Mouse (Mus musculus) E14TG2a.4 (cell line): Measurements from ENCODE around the gene Iqcf3.

Source experiments
- H3K27me3 ChIP-seq: 2 replicates; pipeline ENCODE4 v1.6.1; 2014; ENCODE audit warnings: low read length, control low read depth; ENCODE audit not compliant: insufficient read depth
- H3K36me3 ChIP-seq: 2 replicates; pipeline ENCODE4 v1.6.1; 2014; ENCODE audit warnings: low read length, control low read depth; ENCODE audit not compliant: insufficient read depth
- H3K4me1 ChIP-seq: replicated peaks from 2 replicates; pipeline ENCODE4 v1.6.1; 2014; ENCODE audit warnings: low read depth, low read length, control low read depth
- H3K4me3 ChIP-seq: replicated peaks from 2 replicates; pipeline ENCODE4 v1.5.1; 2014; ENCODE audit warnings: mild to moderate bottlenecking, low read length
- H3K9me3 ChIP-seq: 2 replicates; pipeline ENCODE4 v1.6.1; 2014; ENCODE audit warnings: low read length, control low read depth
- CTCF ChIP-seq: conservative IDR thresholded peaks from 2 replicates; pipeline ENCODE4 v1.5.1; 2014; ENCODE audit warnings: low read length
- NANOG ChIP-seq: IDR thresholded peaks from 2 replicates; pipeline ENCODE4 v1.6.1; 2014; ENCODE audit warnings: borderline replicate concordance, low read length, mixed read lengths
- POU5F1 ChIP-seq: IDR thresholded peaks from 2 replicates; pipeline ENCODE4 v1.6.1; 2014; ENCODE audit warnings: low read length, borderline replicate concordance

The Iqcf3 gene

DNA sequence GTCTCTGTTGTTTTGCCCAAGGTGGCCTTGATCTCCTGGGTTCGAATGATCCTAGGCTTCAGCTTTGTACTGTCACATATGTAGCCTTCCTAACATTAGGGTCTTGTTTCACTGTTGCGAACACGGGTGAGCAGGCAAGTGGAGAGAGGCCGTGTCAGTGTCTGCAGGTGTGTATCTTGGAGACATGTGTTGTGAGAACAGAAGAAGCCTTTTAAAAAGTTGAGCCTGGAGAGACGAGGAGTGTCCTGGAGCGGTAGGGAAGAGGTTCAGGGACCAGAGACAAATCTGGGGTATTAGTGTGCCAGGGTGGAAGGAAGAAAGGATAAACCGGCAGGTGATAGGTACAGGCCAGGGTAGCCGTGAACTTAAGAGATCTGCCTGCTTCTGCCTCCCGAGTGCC is 83.3 kb downstream of the Iqcf3 start:
- Histone ChIP-seq H3K4me1 (peaks cover 82% of the 10 kb centered on the region), H3K27me3 (no peaks in the 10 kb centered on the region), H3K36me3 (peaks cover 45% of the 10 kb centered on the region), H3K4me3 (peak overlapping the region; percentile 89), H3K9me3 (no peaks in the 10 kb centered on the region)
- TF ChIP-seq CTCF (no peak), POU5F1 (no peak), NANOG (no peak)

DNA sequence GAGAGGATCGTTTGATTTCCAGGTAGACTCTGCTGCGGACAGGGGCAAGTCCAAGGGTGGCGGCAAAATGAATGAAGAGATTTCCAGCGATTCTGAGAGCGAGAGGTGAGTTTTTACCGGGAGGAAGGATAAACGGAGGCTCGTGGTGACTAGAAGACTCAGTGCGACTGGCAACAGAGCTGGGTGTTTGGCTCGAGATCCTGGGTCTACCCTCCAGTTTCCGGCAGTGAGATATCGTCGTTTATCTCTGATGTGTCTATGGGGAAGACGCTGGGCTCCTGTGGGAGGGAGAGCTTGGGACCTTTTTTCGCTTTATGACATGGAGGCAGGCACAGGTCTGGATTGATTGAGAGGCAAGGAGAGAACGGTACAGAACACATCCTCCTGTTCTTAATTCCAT is 83.8 kb downstream of the Iqcf3 start:
- no peaks in the 10 kb centered on the region for H3K9me3 ChIP-seq
- H3K36me3 ChIP-seq, result peaks cover 40% of the 10 kb centered on the region
- TF ChIP-seq NANOG (no peak), CTCF (no peak), POU5F1 (no peak)
- peaks cover 82% of the 10 kb centered on the region for H3K4me1 ChIP-seq
- H3K27me3 ChIP-seq, result no peaks in the 10 kb centered on the region
- H3K4me3 ChIP-seq, result peak overlapping the region; percentile 89

DNA sequence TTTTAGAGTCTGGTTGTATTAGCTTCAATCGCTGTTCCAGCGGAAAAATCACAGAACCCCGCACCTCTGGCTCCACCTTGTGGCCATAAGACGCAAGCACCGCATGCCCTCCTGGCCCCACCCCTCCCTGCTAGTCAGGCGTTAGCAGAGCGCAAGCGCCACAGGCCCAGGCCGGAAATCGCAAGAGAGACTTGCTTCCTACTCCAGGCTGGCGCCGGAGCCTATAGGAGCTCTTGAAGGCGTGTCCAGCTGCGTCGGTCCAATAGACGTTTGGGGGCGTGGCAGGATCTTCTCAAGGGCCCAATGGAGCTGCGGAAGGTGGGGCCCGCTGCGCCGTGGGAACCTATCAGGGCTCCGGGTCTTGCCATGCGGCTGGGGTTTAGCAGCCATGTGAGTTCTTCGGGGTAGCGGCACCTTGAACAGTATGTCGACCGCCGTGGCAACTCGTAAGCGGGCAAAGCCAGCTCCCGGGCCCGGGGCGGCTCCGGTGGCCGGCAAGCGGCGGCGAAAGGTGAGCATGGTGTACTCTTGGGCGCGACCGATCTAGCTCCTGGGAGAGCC is 84.4 kb downstream of the Iqcf3 start, which contains the start of gene Parp3:
Parp3 (minus strand) TSS at position 26 of the 561 bp plus-strand sequence.
- no peaks in the 10 kb centered on the region for H3K9me3 ChIP-seq
- H3K4me3 ChIP-seq, result peak within 1 kb of the TSS; percentile 89
- peaks cover 34% of the 10 kb centered on the region for H3K36me3 ChIP-seq
- no peaks in the 10 kb centered on the region for H3K27me3 ChIP-seq
- no peak for TF ChIP-seq POU5F1
- peak; percentile 94 for TF ChIP-seq CTCF
- no peak for TF ChIP-seq NANOG
- H3K4me1 ChIP-seq, result peaks cover 85% of the 10 kb centered on the region

DNA sequence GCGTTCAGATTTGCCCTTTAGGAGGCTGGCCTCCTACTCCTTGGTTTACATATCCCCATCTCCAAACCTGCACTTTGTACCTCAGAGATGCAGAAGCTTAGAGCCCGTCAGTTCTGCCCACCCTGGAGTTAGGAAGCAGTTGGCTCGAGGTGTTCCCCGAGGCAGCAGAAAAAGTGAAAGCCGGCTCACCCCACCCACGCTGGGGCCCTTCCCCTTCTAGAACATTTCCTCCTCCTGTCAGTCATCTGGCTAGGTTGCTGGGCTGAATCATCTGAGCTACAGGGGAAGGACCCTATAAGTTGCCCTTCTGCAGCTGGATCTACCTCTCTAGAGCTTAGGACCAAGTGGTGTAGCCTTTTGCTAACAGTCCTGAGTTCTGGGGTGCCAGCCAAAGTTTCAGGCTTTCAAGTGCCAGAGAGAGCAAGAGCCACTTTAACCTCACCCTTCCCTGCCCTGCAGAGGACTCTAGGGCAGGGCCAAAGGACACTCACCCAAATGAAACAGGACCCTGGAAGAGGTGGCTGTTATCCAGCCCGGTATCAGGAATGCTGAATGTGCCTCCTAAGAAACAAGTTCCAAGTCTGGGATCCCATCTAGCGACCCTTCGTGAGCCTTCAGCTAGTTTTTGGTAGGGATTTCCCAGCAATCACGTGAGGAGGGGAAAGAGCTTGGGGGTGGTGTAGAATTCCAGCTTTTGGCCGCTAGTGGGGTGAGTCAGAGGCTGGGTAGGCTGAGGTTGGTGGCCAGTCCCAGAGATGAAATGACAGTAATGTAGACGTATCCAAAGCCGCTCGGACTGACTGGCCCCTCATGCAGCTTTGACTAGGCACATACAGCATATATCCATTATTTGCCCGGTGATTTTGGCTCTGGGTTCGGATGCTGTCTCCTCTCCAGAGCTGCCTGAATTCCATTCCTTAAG is 85.2 kb downstream of the Iqcf3 start:
- Histone ChIP-seq H3K36me3 (peaks cover 27% of the 10 kb centered on the region), H3K4me1 (peaks cover 87% of the 10 kb centered on the region), H3K9me3 (no peaks in the 10 kb centered on the region), H3K27me3 (no peaks in the 10 kb centered on the region), H3K4me3 (peak overlapping the region; percentile 52)
- TF ChIP-seq POU5F1, result no peak
- no peak for TF ChIP-seq NANOG
- TF ChIP-seq CTCF, result no peak

DNA sequence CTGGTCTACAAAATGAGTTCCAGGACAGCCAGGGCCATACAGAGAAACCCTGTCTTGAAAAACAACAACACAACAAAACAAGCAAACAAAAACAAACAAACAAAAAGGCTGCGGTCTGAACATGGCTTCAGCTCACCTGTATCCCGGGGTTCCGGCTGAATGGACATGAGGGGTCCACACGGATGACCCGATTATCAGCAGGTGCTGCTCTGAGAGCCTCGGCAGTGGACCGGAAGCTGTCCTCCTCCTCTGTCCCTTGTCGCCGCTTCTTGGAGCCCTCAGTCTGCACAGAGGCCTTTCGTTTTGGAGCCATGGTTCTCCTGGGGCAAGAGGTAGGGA is 85.8 kb downstream of the Iqcf3 start, which contains the start of gene Rrp9:
Rrp9 (plus strand) TSS at position 301 of the 339 bp plus-strand sequence.
- no peaks in the 10 kb centered on the region for H3K9me3 ChIP-seq
- H3K4me1 ChIP-seq, result peaks cover 87% of the 10 kb centered on the region
- no peaks in the 10 kb centered on the region for H3K27me3 ChIP-seq
- H3K4me3 ChIP-seq, result peak within 1 kb of the TSS; percentile 52
- H3K36me3 ChIP-seq, result peaks cover 21% of the 10 kb centered on the region
- TF ChIP-seq NANOG, result no peak
- no peak for TF ChIP-seq POU5F1
- TF ChIP-seq CTCF, result no peak

DNA sequence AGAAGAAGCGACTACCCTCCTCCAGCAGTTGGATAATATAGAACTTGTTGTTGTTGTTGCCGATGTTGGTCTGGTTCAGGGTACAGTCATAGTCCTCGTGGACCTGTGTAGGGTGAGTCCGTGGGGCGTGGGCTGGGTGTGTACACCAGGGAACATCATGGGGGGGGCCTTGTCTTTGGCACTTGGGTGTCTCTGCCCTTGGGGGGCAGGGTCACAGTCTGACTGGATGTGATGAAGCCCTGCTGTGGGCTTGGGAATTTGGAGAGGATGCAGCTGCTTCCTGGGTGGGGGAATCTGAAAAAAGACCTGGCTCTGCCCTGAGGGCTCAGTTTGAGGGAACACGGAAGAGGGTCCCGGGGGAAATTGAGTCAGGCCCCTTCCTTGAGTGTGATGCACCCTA is 86.4 kb downstream of the Iqcf3 start:
- Histone ChIP-seq H3K4me1 (peaks cover 82% of the 10 kb centered on the region), H3K4me3 (peak overlapping the region; percentile 52), H3K9me3 (no peaks in the 10 kb centered on the region), H3K27me3 (no peaks in the 10 kb centered on the region), H3K36me3 (peaks cover 15% of the 10 kb centered on the region)
- TF ChIP-seq POU5F1 (no peak), NANOG (no peak), CTCF (no peak)

DNA sequence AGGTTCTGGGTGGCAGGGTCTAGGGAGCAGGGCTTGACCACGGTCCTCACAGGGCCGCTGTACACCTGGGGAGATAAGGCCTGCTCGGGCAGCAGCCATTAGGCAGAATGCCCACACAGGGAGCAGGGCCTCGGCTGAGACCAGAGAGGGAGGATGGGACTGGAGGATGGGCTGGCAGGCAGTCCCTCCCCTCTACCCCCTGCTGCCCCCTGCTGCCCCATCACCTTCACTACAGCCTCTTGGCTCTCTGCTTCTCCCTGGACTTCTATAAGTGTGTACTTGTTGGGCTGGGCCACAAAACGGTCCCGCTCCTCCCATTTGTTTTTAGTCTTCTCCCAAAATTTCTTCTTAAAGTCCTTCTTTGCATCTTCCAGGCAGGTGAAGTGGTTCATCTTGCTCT is 87.0 kb downstream of the Iqcf3 start:
- TF ChIP-seq CTCF (peak; percentile 61), POU5F1 (no peak)
- H3K4me1 ChIP-seq, result peaks cover 82% of the 10 kb centered on the region
- 0 out of 2 replicates have a peak overlapping the region, but pooled peaks have one; percentile 13 for H3K4me3 ChIP-seq
- H3K9me3 ChIP-seq, result no peaks in the 10 kb centered on the region
- H3K27me3 ChIP-seq, result no peaks in the 10 kb centered on the region
- peaks cover 9% of the 10 kb centered on the region for H3K36me3 ChIP-seq

DNA sequence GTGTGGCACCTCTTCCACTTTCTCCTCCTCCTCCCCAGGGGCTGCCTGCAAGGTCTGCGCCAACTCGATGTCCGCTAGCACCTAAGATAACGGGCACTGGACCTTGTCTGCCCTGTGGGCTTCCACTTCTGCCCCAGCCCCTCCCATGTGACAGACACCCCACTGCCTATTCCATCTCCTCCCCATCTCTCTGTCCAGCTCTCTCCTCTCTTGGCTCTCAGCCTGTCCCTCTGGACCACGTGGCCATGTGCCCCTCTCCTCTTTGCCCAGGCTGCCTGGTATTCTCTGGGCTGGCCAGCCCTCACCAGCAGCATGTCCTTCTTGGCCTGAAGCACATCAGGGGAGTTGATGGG is 87.7 kb downstream of the Iqcf3 start:
- Histone ChIP-seq H3K36me3 (0 out of 2 replicates have a peak, but pooled peaks cover 2% of the 10 kb centered on the region), H3K4me1 (peaks cover 81% of the 10 kb centered on the region), H3K4me3 (no peak overlapping the region), H3K27me3 (no peaks in the 10 kb centered on the region), H3K9me3 (no peaks in the 10 kb centered on the region)
- TF ChIP-seq POU5F1 (no peak), CTCF (no peak), NANOG (no peak)
